Mouse (Mus musculus): ENCODE data around the gene Psen1. TPM values are rescaled to one million over a fixed set of nuclear protein-coding genes. Genes with fewer than 3 reads are reported as not detected.
A peak's percentile ranks its signal among the peaks of the same experiment; 100 is the strongest.

The Psen1 gene
- polyA plus RNA-seq, 1 experiment from 2014 or later: 69.4 TPM

DNA sequence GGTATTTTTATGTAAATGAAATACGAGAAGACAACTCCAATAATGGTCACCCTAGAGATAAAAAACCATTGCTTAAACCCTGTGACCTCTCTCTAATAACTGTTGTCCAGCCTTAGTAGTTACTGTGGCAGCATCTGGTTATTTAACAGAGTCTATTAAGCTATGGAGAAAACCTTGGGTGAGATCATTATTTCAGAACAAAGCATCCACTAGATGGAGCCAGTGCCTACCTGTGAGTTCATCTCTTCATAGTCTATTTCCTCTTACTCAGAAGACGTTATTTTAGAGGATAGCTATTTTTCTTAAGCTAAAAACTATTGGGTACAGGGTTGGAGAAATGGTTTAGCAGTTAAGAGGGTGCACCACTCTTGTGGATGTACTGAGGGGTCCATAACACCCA lies 25.8 kb downstream of the Psen1 start:
- Histone ChIP-seq H3K9ac (ENCODE audit: low read depth, low read length) (no peak overlapping the region), H3K4me2 (ENCODE audit: low read depth, low read length) (no peak overlapping the region), H3K4me3 (ENCODE audit: low read depth, low read length) (no peak overlapping the region), H3K9me3 (ENCODE audit: control insufficient read depth, low read length) (no peaks in the 10 kb centered on the region), H3K36me3 (ENCODE audit: control insufficient read depth, insufficient read depth, low read length) (peaks cover 69% of the 10 kb centered on the region), H3K27ac (replicated peaks; ENCODE audit: low read depth, low read length) (no peak overlapping the region), H3K27me3 (replicated peaks; ENCODE audit: control insufficient read depth, insufficient read depth, low read length) (no peaks in the 10 kb centered on the region), H3K4me1 (ENCODE audit: control insufficient read depth, insufficient read depth, low read length) (no peaks in the 10 kb centered on the region)
- WGBS: 44% methylated on average over 2 of the region's 2 CpGs
- DNase-seq (ENCODE audit: low spot score) (peak; percentile 80), ATAC-seq (ENCODE audit: low read depth) (0 out of 2 replicates have a peak, but pooled peaks have one; percentile 33)

DNA sequence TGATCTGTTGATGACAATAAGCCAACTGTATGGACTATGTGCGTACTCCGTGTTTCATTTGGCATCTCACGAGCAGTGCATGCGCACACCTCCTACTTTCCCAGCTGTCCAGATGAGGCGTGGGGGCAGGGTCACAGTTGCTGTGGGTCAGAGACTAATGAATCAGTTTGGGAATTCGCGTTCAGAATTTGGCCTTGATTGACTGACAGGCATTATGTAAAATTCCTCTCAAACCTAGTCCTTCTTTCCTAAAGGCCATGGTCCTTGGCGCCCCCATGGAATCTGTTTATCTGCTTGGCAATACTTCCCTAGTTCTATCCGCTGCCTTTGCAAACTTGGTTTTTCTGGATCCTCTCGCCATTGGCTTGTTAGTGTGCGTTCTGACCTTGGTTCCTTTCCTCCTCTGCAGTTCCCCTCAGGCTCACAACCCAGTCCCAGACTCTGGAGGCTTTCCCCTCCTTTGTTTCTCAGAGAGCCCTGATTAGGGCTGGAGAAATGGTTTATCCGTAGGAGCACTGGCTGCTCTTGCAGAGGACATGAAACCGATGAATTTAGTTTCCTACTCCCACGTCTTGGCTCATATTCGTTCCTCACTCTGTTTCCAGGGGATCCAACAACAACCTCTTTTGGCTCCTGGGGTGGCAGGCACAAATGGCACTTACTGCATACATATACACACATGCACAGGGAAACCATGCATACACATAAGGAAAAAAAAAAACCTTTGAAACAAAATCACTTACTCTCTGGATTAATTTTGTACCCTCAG lies 28.6 kb downstream of the Psen1 start:
- 88% methylated on average over 15 of the region's 15 CpGs for WGBS
- H3K36me3 ChIP-seq (ENCODE audit: control insufficient read depth, insufficient read depth, low read length): peaks cover 74% of the 10 kb centered on the region
- ATAC-seq (ENCODE audit: low read depth): no peak

DNA sequence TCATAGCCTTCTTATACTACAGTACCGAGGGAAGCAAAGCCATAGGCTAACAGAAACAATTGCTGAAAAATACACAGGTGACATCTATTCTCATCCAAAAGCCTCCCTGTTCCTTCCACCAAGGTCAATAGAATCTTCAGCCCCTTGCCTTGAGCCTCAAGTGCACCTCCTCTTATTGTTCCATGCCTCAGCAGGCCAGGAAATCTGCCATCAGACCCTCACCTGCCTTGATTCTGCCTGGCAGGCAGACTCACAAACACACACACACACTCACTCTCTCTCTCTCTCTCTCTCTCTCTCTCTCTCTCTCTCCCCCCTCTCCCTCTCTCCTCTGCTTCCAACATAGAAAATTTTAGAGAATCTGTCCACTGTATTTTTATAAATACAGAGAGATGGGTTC lies 31.5 kb downstream of the Psen1 start:
- H3K4me1 ChIP-seq (ENCODE audit: control insufficient read depth, insufficient read depth, low read length): no peaks in the 10 kb centered on the region

More for the DNA sequence above, 28.6 kb downstream of the Psen1 start:
- no peak overlapping the region for H3K9ac ChIP-seq (ENCODE audit: low read depth, low read length)
- no peak overlapping the region for H3K27ac ChIP-seq (replicated peaks; ENCODE audit: low read depth, low read length)
- no peak overlapping the region for H3K4me3 ChIP-seq (ENCODE audit: low read depth, low read length)
- no peak overlapping the region for H3K4me2 ChIP-seq (ENCODE audit: low read depth, low read length)
- H3K9me3 ChIP-seq (ENCODE audit: control insufficient read depth, low read length): no peaks in the 10 kb centered on the region
- no peak for DNase-seq (ENCODE audit: low spot score)
- no peaks in the 10 kb centered on the region for H3K27me3 ChIP-seq (replicated peaks; ENCODE audit: control insufficient read depth, insufficient read depth, low read length)
- no peaks in the 10 kb centered on the region for H3K4me1 ChIP-seq (ENCODE audit: control insufficient read depth, insufficient read depth, low read length)

DNA sequence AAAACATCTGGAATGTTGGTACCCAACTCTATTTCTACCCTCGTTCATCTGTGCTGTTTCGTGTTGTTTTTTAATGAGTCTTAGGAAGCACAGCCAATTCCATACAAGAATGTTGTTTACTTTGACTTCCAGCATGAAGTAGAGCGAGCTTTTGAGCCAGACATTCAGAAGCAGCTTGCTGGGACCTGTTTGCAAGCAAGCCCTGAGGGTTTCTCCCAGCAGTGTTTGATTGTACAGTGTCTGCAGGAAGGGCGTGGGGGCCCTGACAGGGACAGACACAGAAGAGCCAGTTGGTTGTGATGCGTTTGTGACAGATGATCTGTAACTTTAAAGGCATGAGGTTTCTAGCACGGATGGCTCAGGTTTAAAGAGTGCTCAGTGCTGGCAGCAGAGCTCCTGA lies 33.3 kb downstream of the Psen1 start:
- no peak overlapping the region for H3K9ac ChIP-seq (ENCODE audit: low read depth, low read length)
- no peaks in the 10 kb centered on the region for H3K9me3 ChIP-seq (ENCODE audit: control insufficient read depth, low read length)
- no peaks in the 10 kb centered on the region for H3K27me3 ChIP-seq (replicated peaks; ENCODE audit: control insufficient read depth, insufficient read depth, low read length)
- peaks cover 75% of the 10 kb centered on the region for H3K36me3 ChIP-seq (ENCODE audit: control insufficient read depth, insufficient read depth, low read length)
- peak overlapping the region; percentile 70 for H3K27ac ChIP-seq (replicated peaks; ENCODE audit: low read depth, low read length)
- H3K4me1 ChIP-seq (ENCODE audit: control insufficient read depth, insufficient read depth, low read length): no peaks in the 10 kb centered on the region
- H3K4me2 ChIP-seq (ENCODE audit: low read depth, low read length): no peak overlapping the region
- WGBS: 46% methylated on average over 6 of the region's 6 CpGs
- peak; percentile 89 for ATAC-seq (ENCODE audit: low read depth)
- peak; percentile 87 for DNase-seq (ENCODE audit: low spot score)
- H3K4me3 ChIP-seq (ENCODE audit: low read depth, low read length): no peak overlapping the region

More for the DNA sequence above, 31.5 kb downstream of the Psen1 start:
- DNase-seq (ENCODE audit: low spot score): no peak
- no peak overlapping the region for H3K27ac ChIP-seq (replicated peaks; ENCODE audit: low read depth, low read length)
- H3K4me3 ChIP-seq (ENCODE audit: low read depth, low read length): no peak overlapping the region
- peaks cover 75% of the 10 kb centered on the region for H3K36me3 ChIP-seq (ENCODE audit: control insufficient read depth, insufficient read depth, low read length)
- no peaks in the 10 kb centered on the region for H3K27me3 ChIP-seq (replicated peaks; ENCODE audit: control insufficient read depth, insufficient read depth, low read length)
- 86% methylated on average over 1 of the region's 1 CpGs for WGBS
- no peak overlapping the region for H3K9ac ChIP-seq (ENCODE audit: low read depth, low read length)
- H3K9me3 ChIP-seq (ENCODE audit: control insufficient read depth, low read length): no peaks in the 10 kb centered on the region
- ATAC-seq (ENCODE audit: low read depth): no peak
- H3K4me2 ChIP-seq (ENCODE audit: low read depth, low read length): no peak overlapping the region

DNA sequence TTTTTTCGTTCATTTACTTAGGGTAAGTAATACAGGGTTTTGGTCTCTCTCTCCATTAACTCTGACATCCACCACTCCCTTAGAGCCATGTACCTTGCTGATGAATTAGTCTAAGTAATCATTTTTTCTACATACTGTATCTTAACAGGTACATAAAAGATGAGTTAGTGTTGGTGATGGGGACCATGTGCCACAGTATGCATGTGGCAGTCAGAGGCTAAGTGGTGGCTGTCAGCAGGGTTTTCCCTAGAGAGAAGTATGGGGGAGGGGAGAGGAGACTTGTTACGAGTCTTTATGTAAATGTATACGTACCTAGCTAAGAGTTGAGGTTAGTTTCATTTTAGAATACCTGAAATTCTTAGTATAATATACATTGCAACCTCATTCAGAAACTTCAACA lies 35.1 kb downstream of the Psen1 start:
- ATAC-seq (ENCODE audit: low read depth) (no peak), DNase-seq (ENCODE audit: low spot score) (no peak)
- H3K4me3 ChIP-seq (ENCODE audit: low read depth, low read length): no peak overlapping the region
- no peak overlapping the region for H3K9ac ChIP-seq (ENCODE audit: low read depth, low read length)
- no peaks in the 10 kb centered on the region for H3K27me3 ChIP-seq (replicated peaks; ENCODE audit: control insufficient read depth, insufficient read depth, low read length)
- no peak overlapping the region for H3K4me2 ChIP-seq (ENCODE audit: low read depth, low read length)
- peaks cover 75% of the 10 kb centered on the region for H3K36me3 ChIP-seq (ENCODE audit: control insufficient read depth, insufficient read depth, low read length)
- no peaks in the 10 kb centered on the region for H3K9me3 ChIP-seq (ENCODE audit: control insufficient read depth, low read length)
- no peaks in the 10 kb centered on the region for H3K4me1 ChIP-seq (ENCODE audit: control insufficient read depth, insufficient read depth, low read length)
- H3K27ac ChIP-seq (replicated peaks; ENCODE audit: low read depth, low read length): no peak overlapping the region
- 68% methylated on average over 3 of the region's 3 CpGs for WGBS

DNA sequence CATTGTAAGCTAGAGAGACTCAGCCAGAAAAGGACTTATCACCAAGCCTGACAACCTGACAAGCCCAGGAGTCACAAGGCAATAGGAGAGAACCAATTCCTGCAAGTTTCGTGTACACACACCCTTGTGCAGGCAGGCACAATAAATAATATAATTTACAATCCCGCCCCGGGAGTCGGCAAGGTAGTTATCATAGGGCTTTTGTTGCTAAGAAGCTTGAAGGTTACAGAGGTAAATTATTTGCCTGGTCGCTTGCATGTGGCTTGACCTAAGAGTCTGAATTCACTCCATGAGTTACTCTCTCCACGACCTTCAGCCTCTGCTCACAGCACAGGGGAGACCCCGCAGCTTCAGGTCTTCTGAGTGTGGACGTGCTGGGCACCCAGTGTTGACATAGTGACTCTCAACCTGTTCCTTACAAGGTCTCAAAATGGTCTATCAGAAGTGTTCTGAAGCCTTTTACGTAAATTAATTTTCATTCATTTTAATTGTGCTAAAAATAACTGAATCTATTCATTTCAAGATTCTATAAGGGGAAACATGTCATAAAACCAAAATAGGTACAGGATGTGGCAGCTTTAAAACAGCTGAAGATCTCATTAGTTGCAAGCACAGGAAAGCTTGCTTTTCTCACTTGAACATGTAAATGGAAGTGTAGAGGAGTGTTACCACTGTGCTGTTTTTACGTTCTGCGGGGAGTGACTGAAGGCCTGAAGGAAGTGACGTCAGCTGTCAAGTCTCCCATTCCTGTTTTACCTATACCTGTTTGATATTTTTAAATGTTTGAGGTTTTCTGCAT lies 38.8 kb downstream of the Psen1 start:
- 86% methylated on average over 12 of the region's 12 CpGs for WGBS

DNA sequence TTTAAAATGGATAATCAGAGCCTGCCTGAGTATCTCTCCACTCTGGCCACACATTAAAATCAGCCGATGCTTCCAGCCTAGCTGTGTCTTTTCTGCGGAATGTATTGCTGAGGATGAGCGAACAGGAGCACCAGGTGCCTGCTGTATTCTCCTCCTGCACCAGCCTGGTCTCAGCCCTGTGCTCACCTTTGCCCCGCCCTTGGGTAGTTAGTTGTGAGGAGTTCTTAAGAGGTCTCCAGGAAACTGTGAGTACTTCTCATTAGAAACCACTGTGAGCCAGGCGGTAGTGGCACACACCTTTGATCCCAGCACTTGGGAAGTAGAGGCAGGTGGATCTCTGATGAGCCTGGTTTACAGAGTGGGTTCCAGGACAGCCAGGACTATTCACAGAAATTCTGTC lies 44.3 kb downstream of the Psen1 start:
- 97% methylated on average over 5 of the region's 5 CpGs for WGBS
- H3K4me2 ChIP-seq (ENCODE audit: low read depth, low read length): no peak overlapping the region
- H3K4me1 ChIP-seq (ENCODE audit: control insufficient read depth, insufficient read depth, low read length): no peaks in the 10 kb centered on the region
- no peak overlapping the region for H3K27ac ChIP-seq (replicated peaks; ENCODE audit: low read depth, low read length)
- no peak overlapping the region for H3K4me3 ChIP-seq (ENCODE audit: low read depth, low read length)
- ATAC-seq (ENCODE audit: low read depth) (no peak), DNase-seq (ENCODE audit: low spot score) (no peak)
- H3K27me3 ChIP-seq (replicated peaks; ENCODE audit: control insufficient read depth, insufficient read depth, low read length): no peaks in the 10 kb centered on the region
- no peak overlapping the region for H3K9ac ChIP-seq (ENCODE audit: low read depth, low read length)
- no peaks in the 10 kb centered on the region for H3K9me3 ChIP-seq (ENCODE audit: control insufficient read depth, low read length)
- H3K36me3 ChIP-seq (ENCODE audit: control insufficient read depth, insufficient read depth, low read length): peaks cover 90% of the 10 kb centered on the region

More for the DNA sequence above, 38.8 kb downstream of the Psen1 start:
- DNase-seq (ENCODE audit: low spot score) (no peak), ATAC-seq (ENCODE audit: low read depth) (no peak)
- Histone ChIP-seq H3K9ac (ENCODE audit: low read depth, low read length) (no peak overlapping the region), H3K4me3 (ENCODE audit: low read depth, low read length) (no peak overlapping the region), H3K36me3 (ENCODE audit: control insufficient read depth, insufficient read depth, low read length) (peaks cover 92% of the 10 kb centered on the region), H3K27ac (replicated peaks; ENCODE audit: low read depth, low read length) (no peak overlapping the region), H3K4me2 (ENCODE audit: low read depth, low read length) (no peak overlapping the region), H3K4me1 (ENCODE audit: control insufficient read depth, insufficient read depth, low read length) (no peaks in the 10 kb centered on the region), H3K9me3 (ENCODE audit: control insufficient read depth, low read length) (no peaks in the 10 kb centered on the region), H3K27me3 (replicated peaks; ENCODE audit: control insufficient read depth, insufficient read depth, low read length) (no peaks in the 10 kb centered on the region)

DNA sequence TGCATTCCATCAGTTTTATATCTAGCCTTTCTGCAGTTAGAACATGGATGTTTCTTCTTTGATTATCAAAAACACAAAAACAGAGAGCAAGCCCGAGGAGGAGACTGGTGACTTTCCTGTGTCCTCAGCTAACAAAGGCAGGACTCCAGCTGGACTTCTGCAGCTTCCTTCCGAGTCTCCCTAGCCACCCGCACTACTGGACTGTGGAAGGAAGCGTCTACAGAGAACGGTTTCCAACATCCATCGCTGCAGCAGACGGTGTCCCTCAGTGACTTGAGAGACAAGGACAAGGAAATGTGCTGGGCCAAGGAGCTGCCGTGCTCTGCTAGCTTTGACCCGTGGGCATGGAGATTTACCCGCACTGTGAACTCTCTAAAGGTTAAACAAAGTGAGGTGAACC lies 46.1 kb downstream of the Psen1 start:
- H3K9ac ChIP-seq (ENCODE audit: low read depth, low read length): no peak overlapping the region
- no peaks in the 10 kb centered on the region for H3K9me3 ChIP-seq (ENCODE audit: control insufficient read depth, low read length)
- peaks cover 79% of the 10 kb centered on the region for H3K36me3 ChIP-seq (ENCODE audit: control insufficient read depth, insufficient read depth, low read length)
- ATAC-seq (ENCODE audit: low read depth) (no peak), DNase-seq (ENCODE audit: low spot score) (no peak)
- WGBS: 92% methylated on average over 10 of the region's 10 CpGs
- no peak overlapping the region for H3K27ac ChIP-seq (replicated peaks; ENCODE audit: low read depth, low read length)
- no peaks in the 10 kb centered on the region for H3K27me3 ChIP-seq (replicated peaks; ENCODE audit: control insufficient read depth, insufficient read depth, low read length)
- H3K4me2 ChIP-seq (ENCODE audit: low read depth, low read length): no peak overlapping the region
- H3K4me1 ChIP-seq (ENCODE audit: control insufficient read depth, insufficient read depth, low read length): no peaks in the 10 kb centered on the region
- no peak overlapping the region for H3K4me3 ChIP-seq (ENCODE audit: low read depth, low read length)
